Mouse (Mus musculus) thymus, adult 2 months (tissue): ENCODE data around the gene Wdr78. TPM values are rescaled to one million over a fixed set of nuclear protein-coding genes. Genes with fewer than 3 reads are reported as not detected.

Experiments used
- DNase-seq: peaks from one replicate; pipeline ENCODE4 v3.0.0; 2021
- H3K27ac ChIP-seq: fragments of 200-500 bp; 2 replicates; pipeline ENCODE4 v1.5.1; 2012; ENCODE audit warnings: low read length, control low read depth; ENCODE audit not compliant: control insufficient read depth, insufficient read depth
- H3K27me3 ChIP-seq: fragments of 200-500 bp; 2 replicates; pipeline ENCODE4 v1.6.1; 2012; ENCODE audit warnings: mild to moderate bottlenecking, low read length, moderate library complexity, mixed read lengths; ENCODE audit not compliant: control insufficient read depth, insufficient read depth
- H3K36me3 ChIP-seq: fragments of 200-500 bp; 2 replicates; pipeline ENCODE4 v1.6.1; 2012; ENCODE audit warnings: mild to moderate bottlenecking, low read length, moderate library complexity; ENCODE audit not compliant: control insufficient read depth, insufficient read depth
- H3K4me1 ChIP-seq: fragments of 200-500 bp; replicated peaks from 2 replicates; pipeline ENCODE4 v1.6.1; 2012; ENCODE audit warnings: low read length; ENCODE audit not compliant: control insufficient read depth, insufficient read depth
- H3K4me3 ChIP-seq: fragments of 200-500 bp; 2 replicates; pipeline ENCODE4 v1.5.1; 2012; ENCODE audit warnings: mild to moderate bottlenecking, low read length, control low read depth, moderate library complexity; ENCODE audit not compliant: control insufficient read depth, insufficient read depth
- CTCF ChIP-seq: fragments of 200-500 bp; IDR thresholded peaks from 2 replicates; pipeline ENCODE4 v1.5.1; 2012; ENCODE audit warnings: mild to moderate bottlenecking, control low read depth, low read length, moderate library complexity, borderline replicate concordance; ENCODE audit not compliant: control insufficient read depth, poor library complexity, insufficient read depth; ENCODE audit errors: extremely low read depth
- POLR2A ChIP-seq: fragments of 200-500 bp; IDR thresholded peaks from 2 replicates; pipeline ENCODE4 v1.6.1; 2012; ENCODE audit warnings: mild to moderate bottlenecking, low read length, control low read depth, moderate library complexity; ENCODE audit not compliant: control insufficient read depth, poor library complexity, insufficient read depth; ENCODE audit errors: extremely low read depth
- WGBS: fragments of 180-500 bp; shearing (Covaris S2); methylation state at CpG from one replicate; pipeline ENCODE4 v1.1.7; 2018; 5-methylcytosine and 5-hydroxymethylcytosine counted together
- polyA plus RNA-seq: library from polyadenylated mRNA; depleted of rRNA; stranded (reverse); fragments of >200 nt; gene quantifications from 2 replicates; pipeline ENCODE4 v1.2.3, GENCODE M21; 2012

Gene Wdr78
- polyA plus RNA-seq, 1 experiment = 54.6 TPM

GRCm38 (mm10) chr4:103005190-103005945, 109.0 kb downstream of the Wdr78 start:
- peaks cover 11% of the 10 kb centered on the region; the same call in 1 of the 2 replicates for H3K36me3 ChIP-seq

GRCm38 (mm10) chr4:103004681-103005080, 109.7 kb downstream of the Wdr78 start:
- no peak overlapping the region for H3K4me3 ChIP-seq
- DNase-seq = no peak
- peaks cover 11% of the 10 kb centered on the region; the same call in 1 of the 2 replicates for H3K36me3 ChIP-seq
- TF ChIP-seq CTCF = no peak
- TF ChIP-seq POLR2A = no peak
- peaks cover 25% of the 10 kb centered on the region for H3K4me1 ChIP-seq
- H3K27me3 ChIP-seq = no peaks in the 10 kb centered on the region
- 94% methylated on average over 4 of the region's 4 CpGs for WGBS
- H3K27ac ChIP-seq = no peak overlapping the region

More at GRCm38 (mm10) chr4:103005190-103005945, 109.0 kb downstream of the Wdr78 start:
- no peak for DNase-seq
- Histone ChIP-seq H3K27ac (no peak overlapping the region), H3K4me1 (peaks cover 23% of the 10 kb centered on the region), H3K4me3 (no peak overlapping the region), H3K27me3 (no peaks in the 10 kb centered on the region)
- WGBS = 94% methylated on average over 15 of the region's 15 CpGs
- TF ChIP-seq CTCF = no peak
- no peak for TF ChIP-seq POLR2A

- peak; percentile 48 for DNase-seq
- Histone ChIP-seq H3K27me3 (no peaks in the 10 kb centered on the region), H3K36me3 (no peaks in the 10 kb centered on the region), H3K4me1 (peaks cover 44% of the 10 kb centered on the region), H3K27ac (peak overlapping the region; percentile 98), H3K4me3 (no peak overlapping the region)
- WGBS = 33% methylated on average over 3 of the region's 3 CpGs
- no peak for TF ChIP-seq CTCF
- TF ChIP-seq POLR2A = no peak
Measured at GRCm38 (mm10) chr4:102991685-102992084, 122.7 kb downstream of the Wdr78 start.

- Histone ChIP-seq H3K4me3 (no peak overlapping the region), H3K27me3 (no peaks in the 10 kb centered on the region), H3K4me1 (peaks cover 36% of the 10 kb centered on the region), H3K36me3 (no peaks in the 10 kb centered on the region), H3K27ac (peak overlapping the region; percentile 100)
- peak; percentile 79 for DNase-seq
- 5% methylated on average over 11 of the region's 11 CpGs for WGBS
- TF ChIP-seq POLR2A (no peak), CTCF (no peak)
Measured at GRCm38 (mm10) chr4:102990595-102991340, 123.6 kb downstream of the Wdr78 start.

- Histone ChIP-seq H3K27ac (peak overlapping the region; percentile 100), H3K4me1 (peaks cover 31% of the 10 kb centered on the region), H3K27me3 (no peaks in the 10 kb centered on the region), H3K36me3 (no peaks in the 10 kb centered on the region), H3K4me3 (no peak overlapping the region)
- TF ChIP-seq POLR2A (no peak), CTCF (no peak)
- WGBS = 42% methylated on average over 4 of the region's 4 CpGs
- DNase-seq = peak; percentile 47
Measured at GRCm38 (mm10) chr4:102990016-102990415, 124.3 kb downstream of the Wdr78 start.

- peak; percentile 51 for DNase-seq
- WGBS = 9% methylated on average over 5 of the region's 5 CpGs
Measured at GRCm38 (mm10) chr4:102989391-102989790, 125.0 kb downstream of the Wdr78 start.

More at GRCm38 (mm10) chr4:102989391-102989790, 125.0 kb downstream of the Wdr78 start:
- peak overlapping the region; percentile 100 for H3K27ac ChIP-seq
- H3K4me3 ChIP-seq = no peak overlapping the region
- no peaks in the 10 kb centered on the region for H3K27me3 ChIP-seq
- peaks cover 29% of the 10 kb centered on the region for H3K4me1 ChIP-seq
- TF ChIP-seq POLR2A = no peak
- no peak for TF ChIP-seq CTCF
- H3K36me3 ChIP-seq = no peaks in the 10 kb centered on the region
